Mouse (Mus musculus) kidney, embryonic 16.5 days (tissue): ENCODE results near the gene Atf6b. TPM values are rescaled to one million over a fixed set of nuclear protein-coding genes. Genes with fewer than 3 reads are reported as not detected.

Experiments used
- ATAC-seq: fragments of 200-750 bp; cut with Nextera tagmentation; 2 replicates; pipeline ENCODE4 v1.8.0; 2017; ENCODE audit warnings: moderate TSS enrichment; ENCODE audit not compliant: low FRiP score, low TSS enrichment
- H3K27ac ChIP-seq: fragments of 300-500 bp; sonication (generic); 2 replicates; pipeline ENCODE4 v1.5.1; 2014; ENCODE audit warnings: low read length
- H3K27me3 ChIP-seq: fragments of 300-500 bp; sonication (generic); 2 replicates; pipeline ENCODE4 v1.6.1; 2014; ENCODE audit warnings: low read length, control low read depth, mixed read lengths; ENCODE audit not compliant: insufficient read depth
- H3K36me3 ChIP-seq: fragments of 300-500 bp; sonication (generic); 2 replicates; pipeline ENCODE4 v1.6.1; 2014; ENCODE audit warnings: low read length, control low read depth, mixed read lengths; ENCODE audit not compliant: insufficient read depth
- H3K4me1 ChIP-seq: fragments of 300-500 bp; sonication (generic); 2 replicates; pipeline ENCODE4 v1.6.1; 2014; ENCODE audit warnings: low read length, control low read depth, mixed read lengths; ENCODE audit not compliant: insufficient read depth
- H3K4me2 ChIP-seq: fragments of 300-500 bp; sonication (generic); replicated peaks from 2 replicates; pipeline ENCODE4 v1.6.1; 2014; ENCODE audit warnings: low read depth, low read length
- H3K4me3 ChIP-seq: fragments of 300-500 bp; sonication (generic); 2 replicates; pipeline ENCODE4 v1.5.1; 2014; ENCODE audit warnings: mild to moderate bottlenecking, low read length
- H3K9ac ChIP-seq: fragments of 300-500 bp; sonication (generic); replicated peaks from 2 replicates; pipeline ENCODE4 v1.6.1; 2014; ENCODE audit warnings: low read length
- H3K9me3 ChIP-seq: fragments of 300-500 bp; sonication (generic); 2 replicates; pipeline ENCODE4 v1.6.1; 2016; ENCODE audit warnings: low read length, control low read depth
- WGBS: fragments of 180-500 bp; shearing (Covaris S2); extraction: QIAGEN DNeasy Blood & Tissue Kit; methylation state at CpG from one replicate; pipeline ENCODE4 v1.1.7; 2014; 5-methylcytosine and 5-hydroxymethylcytosine counted together
- polyA plus RNA-seq: library from polyadenylated mRNA; unstranded; fragments of >200 nt; fragmentation: Nextera tagmentation; extraction: Ambion mirVana; gene quantifications from 2 replicates; pipeline ENCODE4 v1.2.1, GENCODE M21; 2015

Atf6b gene
- polyA plus RNA-seq, 1 experiment from 2014 or later = 106 TPM

DNA sequence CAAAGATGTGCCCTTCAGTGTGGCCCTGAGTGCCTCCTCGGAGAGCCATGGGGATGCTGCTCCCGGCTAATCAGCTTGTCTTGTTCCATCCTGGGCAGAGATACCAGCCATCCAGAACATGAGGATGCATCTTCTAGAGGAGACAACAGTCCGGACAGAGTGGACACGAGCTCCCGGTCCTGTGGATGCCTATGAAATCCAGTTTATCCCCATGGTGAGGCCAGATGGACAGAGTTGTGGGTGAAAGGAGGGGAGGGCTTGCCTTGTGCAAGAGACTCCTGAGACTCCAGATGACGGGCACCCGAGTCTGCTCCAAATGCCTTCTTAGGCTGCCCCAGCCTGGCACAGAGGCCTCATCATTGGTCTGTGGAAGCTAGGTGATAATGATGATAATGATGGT lies 26.2 kb downstream of the Atf6b start:
- no peaks in the 10 kb centered on the region for H3K9me3 ChIP-seq
- 89% methylated on average over 7 of the region's 7 CpGs for WGBS
- no peak overlapping the region for H3K27ac ChIP-seq
- peaks cover 61% of the 10 kb centered on the region for H3K27me3 ChIP-seq
- H3K4me3 ChIP-seq = no peak overlapping the region
- peaks cover 13% of the 10 kb centered on the region for H3K4me1 ChIP-seq
- no peak for ATAC-seq
- H3K36me3 ChIP-seq = no peaks in the 10 kb centered on the region
- no peak overlapping the region for H3K9ac ChIP-seq
- H3K4me2 ChIP-seq = no peak overlapping the region

DNA sequence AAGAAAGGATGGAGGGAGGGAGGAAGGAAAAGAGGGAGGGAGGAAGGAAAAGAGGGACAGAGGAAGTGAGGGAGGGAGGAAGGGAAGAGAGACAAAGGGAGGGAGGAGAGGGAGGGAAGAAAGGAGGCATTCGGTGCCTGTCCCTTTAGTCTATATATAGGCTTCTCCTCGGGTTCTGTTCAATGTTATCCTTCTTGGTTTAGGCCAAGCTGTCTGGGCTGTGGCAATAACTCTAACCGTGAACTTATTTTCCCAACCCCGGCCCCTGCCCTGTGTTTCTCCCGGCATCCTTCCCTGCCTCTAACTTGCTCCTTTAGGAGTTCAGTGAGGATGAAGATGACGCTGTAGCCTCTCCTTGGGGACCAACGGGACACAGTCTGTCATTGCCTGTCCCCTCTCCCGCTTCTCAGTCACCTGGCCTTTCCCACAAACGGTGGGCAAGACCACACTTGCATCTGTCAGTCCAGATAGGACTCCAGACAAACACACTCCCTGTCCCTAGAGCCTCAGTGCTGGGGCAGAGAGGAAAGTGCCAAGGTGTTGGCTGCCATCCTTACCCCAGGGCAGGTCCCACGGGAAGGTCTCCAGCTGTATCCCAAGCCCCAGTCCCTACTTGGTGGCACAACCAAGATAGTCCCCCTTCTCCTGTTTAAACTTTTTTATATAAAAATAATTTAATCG lies 27.7 kb downstream of the Atf6b start:
- ATAC-seq = no peak
- H3K4me1 ChIP-seq = peaks cover 13% of the 10 kb centered on the region
- H3K27me3 ChIP-seq = peaks cover 62% of the 10 kb centered on the region
- no peaks in the 10 kb centered on the region for H3K36me3 ChIP-seq
- H3K4me2 ChIP-seq = no peak overlapping the region
- no peak overlapping the region for H3K4me3 ChIP-seq
- H3K9ac ChIP-seq = no peak overlapping the region
- H3K9me3 ChIP-seq = no peaks in the 10 kb centered on the region
- WGBS = 53% methylated on average over 11 of the region's 11 CpGs
- no peak overlapping the region for H3K27ac ChIP-seq

DNA sequence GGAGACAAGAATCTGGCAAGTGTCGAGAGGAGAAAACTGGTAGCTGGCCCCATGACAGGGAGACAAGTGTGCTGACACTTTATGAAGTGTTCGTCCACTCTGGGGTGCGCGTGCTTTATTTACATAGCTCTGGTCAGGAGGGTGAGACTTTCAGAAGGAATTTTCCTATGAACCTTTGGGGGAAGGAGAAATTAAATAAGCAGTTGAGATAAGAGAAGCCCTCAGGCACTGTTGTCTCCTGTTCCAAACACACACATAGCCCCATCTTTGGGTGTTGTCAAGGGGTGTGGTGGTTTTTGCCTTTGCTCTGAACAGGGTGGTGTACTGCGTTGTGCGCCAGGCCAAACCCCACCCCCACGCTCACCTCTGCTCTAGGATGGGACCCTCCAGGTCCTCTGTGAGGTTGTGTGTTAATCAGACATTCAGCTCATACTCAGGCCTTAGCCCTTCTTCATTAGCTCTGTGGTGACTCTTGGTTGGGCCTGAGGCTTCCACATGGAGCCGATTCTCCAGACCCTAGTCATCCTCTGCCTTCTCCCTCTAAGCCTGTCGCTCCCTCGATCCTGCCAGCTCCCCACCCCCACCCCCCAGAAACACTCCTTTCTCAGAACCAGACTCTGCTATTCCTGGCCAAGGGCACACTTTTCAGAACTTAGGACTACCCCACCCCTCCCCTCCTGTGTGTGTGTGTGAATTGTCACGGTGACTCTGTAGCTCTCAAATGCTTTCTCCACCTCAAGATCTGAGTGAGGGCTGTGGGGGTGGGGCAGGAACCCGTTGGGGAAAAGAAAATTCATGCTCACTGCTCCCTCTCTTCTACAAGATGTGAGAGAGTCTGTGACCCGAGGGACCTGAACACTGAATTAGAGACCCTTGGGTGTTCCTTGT lies 28.5 kb downstream of the Atf6b start:
- no peak overlapping the region for H3K27ac ChIP-seq
- peaks cover 13% of the 10 kb centered on the region for H3K4me1 ChIP-seq
- peaks cover 58% of the 10 kb centered on the region for H3K27me3 ChIP-seq
- no peaks in the 10 kb centered on the region for H3K36me3 ChIP-seq
- H3K9ac ChIP-seq = no peak overlapping the region
- WGBS = 60% methylated on average over 13 of the region's 13 CpGs
- no peak overlapping the region for H3K4me2 ChIP-seq
- no peak for ATAC-seq
- no peaks in the 10 kb centered on the region for H3K9me3 ChIP-seq
- H3K4me3 ChIP-seq = no peak overlapping the region

DNA sequence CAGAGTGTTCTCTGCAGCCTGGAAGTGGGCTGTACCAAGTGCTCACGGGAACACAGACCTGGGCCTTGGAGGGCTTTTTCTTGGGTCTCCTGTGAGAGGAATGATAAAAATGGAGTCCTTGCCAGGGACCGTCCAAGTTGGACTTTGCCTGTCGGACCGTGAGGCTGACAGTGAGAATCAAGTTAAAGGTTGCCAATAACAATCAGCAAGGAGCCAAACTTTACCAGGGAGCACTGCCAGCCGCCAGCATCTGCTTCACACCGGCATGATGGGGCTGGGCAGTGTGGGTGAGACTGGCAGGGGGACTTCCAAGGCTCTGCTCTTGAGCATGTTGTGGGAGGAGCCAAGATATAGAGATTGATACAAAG lies 29.1 kb downstream of the Atf6b start:
- no peak for ATAC-seq
- 79% methylated on average over 6 of the region's 6 CpGs for WGBS
- H3K27me3 ChIP-seq = peaks cover 52% of the 10 kb centered on the region
- H3K4me3 ChIP-seq = no peak overlapping the region
- no peak overlapping the region for H3K9ac ChIP-seq
- H3K27ac ChIP-seq = no peak overlapping the region
- no peak overlapping the region for H3K4me2 ChIP-seq
- H3K9me3 ChIP-seq = no peaks in the 10 kb centered on the region
- H3K36me3 ChIP-seq = no peaks in the 10 kb centered on the region
- H3K4me1 ChIP-seq = peaks cover 13% of the 10 kb centered on the region

DNA sequence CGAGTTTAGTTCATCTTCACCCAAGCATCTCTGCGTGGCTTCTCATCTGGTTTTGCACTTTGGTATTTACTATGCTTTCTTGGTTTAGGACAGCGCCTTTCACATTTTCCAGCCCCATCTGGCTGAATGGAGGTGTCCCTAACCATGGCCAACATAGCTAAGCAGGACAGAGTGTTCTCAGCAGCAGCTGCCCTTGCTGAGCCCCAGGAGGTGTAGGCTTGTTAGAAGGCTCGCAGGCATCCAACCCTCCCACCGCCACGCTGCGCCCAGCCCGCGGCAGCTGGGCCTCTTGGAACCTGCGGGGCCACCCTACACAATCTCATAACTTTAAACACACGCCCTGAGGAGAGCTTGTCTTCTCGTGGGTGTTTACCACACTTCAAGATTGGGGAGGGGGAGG lies 29.7 kb downstream of the Atf6b start:
- no peak overlapping the region for H3K4me2 ChIP-seq
- H3K4me1 ChIP-seq = peaks cover 8% of the 10 kb centered on the region
- H3K27me3 ChIP-seq = peaks cover 46% of the 10 kb centered on the region
- 77% methylated on average over 12 of the region's 12 CpGs for WGBS
- no peak overlapping the region for H3K4me3 ChIP-seq
- H3K36me3 ChIP-seq = no peaks in the 10 kb centered on the region
- no peaks in the 10 kb centered on the region for H3K9me3 ChIP-seq
- ATAC-seq = no peak
- no peak overlapping the region for H3K9ac ChIP-seq
- H3K27ac ChIP-seq = no peak overlapping the region

DNA sequence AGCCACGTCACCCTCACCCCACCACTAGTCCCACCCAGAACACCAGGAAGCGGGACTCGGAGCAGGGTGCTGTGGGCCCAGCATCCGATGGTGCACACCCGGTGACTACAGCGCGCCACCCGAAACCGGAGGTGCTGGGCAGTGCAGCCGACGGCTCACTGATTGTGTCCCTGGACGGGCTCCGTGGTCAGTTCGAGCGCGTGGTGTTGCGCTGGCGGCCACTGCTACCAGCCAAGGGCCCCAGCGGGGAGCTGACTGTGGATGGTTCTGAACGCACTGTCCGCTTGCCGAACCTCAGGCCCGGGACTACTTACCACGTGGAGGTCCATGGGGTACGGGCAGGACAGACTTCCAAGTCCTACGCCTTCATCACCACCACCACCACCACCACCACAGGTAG lies 33.2 kb downstream of the Atf6b start:
- WGBS = 86% methylated on average over 26 of the region's 26 CpGs
- H3K4me2 ChIP-seq = no peak overlapping the region
- no peak overlapping the region for H3K27ac ChIP-seq
- no peak overlapping the region for H3K9ac ChIP-seq
- no peak overlapping the region for H3K4me3 ChIP-seq
- peaks cover 19% of the 10 kb centered on the region for H3K27me3 ChIP-seq
- no peaks in the 10 kb centered on the region for H3K36me3 ChIP-seq
- H3K4me1 ChIP-seq = peaks cover 4% of the 10 kb centered on the region; the same call in 1 of the 2 replicates
- no peaks in the 10 kb centered on the region for H3K9me3 ChIP-seq
- no peak for ATAC-seq

DNA sequence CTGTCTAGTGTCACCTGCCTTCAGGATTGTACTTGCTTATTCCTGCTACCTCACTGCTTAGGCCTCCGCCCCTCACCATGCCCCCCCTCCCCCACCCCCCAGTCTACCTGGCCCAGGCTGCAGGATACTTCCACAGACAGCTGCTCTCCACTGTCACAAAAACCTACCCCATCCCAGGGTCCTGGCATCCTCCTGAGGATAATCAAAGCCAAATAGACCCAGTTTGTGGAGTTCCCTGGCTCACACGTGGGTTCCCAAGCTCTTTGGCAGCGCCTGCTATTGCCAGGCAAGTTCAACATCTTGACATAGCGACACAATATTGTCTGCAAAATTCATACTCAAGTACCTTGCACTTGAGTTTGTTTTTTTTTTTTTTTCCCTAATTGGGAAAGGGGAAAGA lies 33.7 kb downstream of the Atf6b start:
- Histone ChIP-seq H3K27me3 (peaks cover 16% of the 10 kb centered on the region), H3K4me3 (no peak overlapping the region), H3K4me2 (no peak overlapping the region), H3K9ac (no peak overlapping the region), H3K9me3 (no peaks in the 10 kb centered on the region), H3K36me3 (no peaks in the 10 kb centered on the region), H3K27ac (no peak overlapping the region), H3K4me1 (peaks cover 4% of the 10 kb centered on the region; the same call in 1 of the 2 replicates)
- ATAC-seq = no peak
- 84% methylated on average over 4 of the region's 4 CpGs for WGBS

DNA sequence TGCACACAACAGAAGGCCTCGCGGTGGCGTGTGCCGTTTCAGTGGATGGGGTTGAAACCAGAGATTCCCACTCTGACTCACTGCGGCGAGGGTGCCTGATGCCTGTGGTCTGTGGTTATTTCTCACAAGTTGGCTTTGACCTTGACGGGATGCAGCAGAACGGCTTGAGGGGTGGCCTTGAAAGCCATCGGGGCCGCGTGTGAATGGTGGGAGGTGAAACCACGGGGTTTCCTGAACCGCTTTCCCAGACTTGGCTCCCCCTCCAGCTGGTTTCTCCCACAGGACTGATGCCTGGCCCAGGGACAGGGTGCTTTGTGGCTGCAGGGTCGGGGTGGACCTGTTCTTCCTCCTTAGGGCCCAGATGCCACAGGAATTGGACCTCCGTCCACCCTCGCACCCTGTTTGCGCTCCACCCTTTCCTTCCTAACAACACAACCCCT lies 34.2 kb downstream of the Atf6b start:
- no peak overlapping the region for H3K27ac ChIP-seq
- no peaks in the 10 kb centered on the region for H3K9me3 ChIP-seq
- no peak overlapping the region for H3K4me2 ChIP-seq
- peaks cover 4% of the 10 kb centered on the region; the same call in 1 of the 2 replicates for H3K4me1 ChIP-seq
- H3K27me3 ChIP-seq = peaks cover 16% of the 10 kb centered on the region
- H3K4me3 ChIP-seq = no peak overlapping the region
- no peak for ATAC-seq
- 72% methylated on average over 17 of the region's 17 CpGs for WGBS
- H3K9ac ChIP-seq = no peak overlapping the region
- H3K36me3 ChIP-seq = no peaks in the 10 kb centered on the region

DNA sequence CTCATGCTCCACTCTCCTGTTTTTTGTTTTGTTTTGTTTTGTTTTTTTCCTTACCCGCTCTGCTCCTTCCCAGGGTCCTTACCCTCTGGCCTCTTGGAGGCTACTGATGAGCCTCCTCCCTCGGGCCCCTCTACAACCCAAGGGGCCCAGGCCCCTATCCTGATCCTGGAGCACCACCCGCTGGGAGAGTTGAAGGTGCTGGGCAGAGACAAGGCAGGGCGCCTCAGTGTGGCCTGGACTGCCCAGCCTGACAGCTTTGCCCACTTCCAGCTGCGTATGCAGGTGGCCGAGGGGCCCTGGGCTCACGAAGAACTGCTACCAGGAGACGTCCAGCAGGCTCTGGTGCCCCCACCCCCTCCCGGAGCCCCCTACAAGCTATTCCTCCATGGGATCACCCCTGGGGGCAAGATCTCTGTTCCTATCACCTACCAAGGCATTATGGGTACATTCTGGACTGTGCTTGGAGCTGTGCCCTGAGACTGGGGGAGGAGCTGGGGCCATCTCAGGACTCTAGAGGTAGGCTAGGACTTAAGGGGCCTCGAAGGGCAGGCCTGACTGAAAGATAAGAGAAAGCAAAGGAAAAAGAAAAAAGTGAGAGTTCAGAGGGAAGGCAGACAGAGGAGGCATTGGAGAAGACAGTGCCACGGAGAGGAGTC lies 35.1 kb downstream of the Atf6b start:
- Histone ChIP-seq H3K36me3 (no peaks in the 10 kb centered on the region), H3K4me3 (no peak overlapping the region), H3K27me3 (peaks cover 16% of the 10 kb centered on the region), H3K9ac (no peak overlapping the region), H3K4me1 (peaks cover 4% of the 10 kb centered on the region; the same call in 1 of the 2 replicates), H3K9me3 (no peaks in the 10 kb centered on the region), H3K4me2 (no peak overlapping the region), H3K27ac (no peak overlapping the region)
- 68% methylated on average over 11 of the region's 11 CpGs for WGBS
- no peak for ATAC-seq
